Mouse (Mus musculus) myocyte (in vitro differentiated cells): ENCODE data around the gene Ndufa6.

Experiments
- MAX ChIP-seq: IDR thresholded peaks from one replicate; pipeline ENCODE4 v1.6.1; 2011; ENCODE audit warnings: low read depth, mild to moderate bottlenecking, control low read depth
- MYOG ChIP-seq, 3 experiments: IDR thresholded peaks; one replicate each; pipeline ENCODE4 v1.6.1; 2011; ENCODE audit warnings: control low read depth in 2 of 3, low read depth in 2 of 3, mild to moderate bottlenecking in 2 of 3; ENCODE audit not compliant: insufficient read length in 2 of 3, control insufficient read depth in 1 of 3, insufficient read depth in 1 of 3
- POLR2A ChIP-seq: IDR thresholded peaks from one replicate; pipeline ENCODE4 v1.6.1; 2011; ENCODE audit warnings: low read depth, mild to moderate bottlenecking, control low read depth, moderate library complexity; ENCODE audit not compliant: insufficient read length
- POLR2AphosphoS2 ChIP-seq: IDR thresholded peaks from one replicate; pipeline ENCODE4 v1.6.1; 2011; ENCODE audit warnings: low read depth, control low read depth; ENCODE audit not compliant: insufficient read length
- REST ChIP-seq: IDR thresholded peaks from one replicate; pipeline ENCODE4 v1.6.1; 2011; ENCODE audit warnings: mild to moderate bottlenecking, control low read depth, moderate library complexity; ENCODE audit not compliant: insufficient read depth, insufficient read length
- SRF ChIP-seq: IDR thresholded peaks from one replicate; pipeline ENCODE4 v1.6.1; 2011; ENCODE audit warnings: low read depth; ENCODE audit not compliant: control insufficient read depth, insufficient read length
- TCF12 ChIP-seq: IDR thresholded peaks from one replicate; pipeline ENCODE4 v1.6.1; 2011; ENCODE audit warnings: mild to moderate bottlenecking, control low read depth; ENCODE audit not compliant: poor library complexity, insufficient read depth, severe bottlenecking
- TCF3 ChIP-seq: IDR thresholded peaks from one replicate; pipeline ENCODE4 v1.6.1; 2011; ENCODE audit warnings: low read depth, control low read depth; ENCODE audit not compliant: insufficient read length
- USF1 ChIP-seq: IDR thresholded peaks from one replicate; pipeline ENCODE4 v1.6.1; 2011; ENCODE audit warnings: low read depth, mild to moderate bottlenecking, control low read depth, moderate library complexity

DNA sequence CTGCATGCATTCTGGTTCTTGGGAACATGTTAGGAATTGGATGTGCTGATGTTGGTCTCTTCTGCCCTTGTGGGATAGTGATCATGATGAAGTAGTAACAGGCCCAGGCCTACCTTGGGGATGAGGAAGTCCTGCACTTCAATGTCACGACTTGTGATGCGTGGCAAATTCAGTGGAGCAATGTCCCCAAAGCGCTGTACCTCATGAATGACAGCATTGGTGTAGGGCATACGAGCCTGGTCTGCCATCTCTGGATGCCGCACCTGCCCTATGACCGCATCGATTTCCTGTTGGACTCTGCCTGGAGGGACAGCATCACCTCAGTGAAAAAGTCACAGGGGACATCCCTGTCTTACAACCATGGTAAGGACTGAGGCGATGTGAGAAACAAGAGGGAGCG is 49.5 kb upstream of the Ndufa6 start:
- TF ChIP-seq SRF, result no peak
- TF ChIP-seq MAX, result no peak
- no peak for TF ChIP-seq POLR2A
- TF ChIP-seq TCF12, result no peak
- TF ChIP-seq REST, result no peak
- TF ChIP-seq USF1, result no peak
- no peak for TF ChIP-seq TCF3
- TF ChIP-seq POLR2AphosphoS2, result no peak
- TF ChIP-seq MYOG (IDR thresholded peaks at IDR 0.05; ENCODE audit: control insufficient read depth in 1 of 3, insufficient read depth in 1 of 3, insufficient read length in 2 of 3, low read depth in 2 of 3), result no peak
